Mouse (Mus musculus) forebrain, postnatal 0 days (tissue): ENCODE measurements at regions not wholly inside any gene's neighbourhood (a gene's known extent, or its start where the extent isn't known, plus 50 kb on each side); places are given as distances from the start of the nearest gene placed in this dataset.
A peak's percentile ranks its signal among the peaks of the same experiment; 100 is the strongest.

Experiments used
- ATAC-seq: fragments of 200-750 bp; cut with Nextera tagmentation; 2 replicates; pipeline ENCODE4 v1.8.0; 2017; ENCODE audit warnings: mild to moderate bottlenecking, moderate library complexity
- DNase-seq: peaks from one replicate; pipeline ENCODE4 v3.0.0-alpha.2; 2015
- H3K27ac ChIP-seq: fragments of 300-500 bp; sonication (generic); 2 replicates; pipeline ENCODE4 v1.5.1; 2014; ENCODE audit warnings: low read depth, mild to moderate bottlenecking, antibody characterized with exemption, low read length, moderate library complexity, mixed read lengths
- H3K27me3 ChIP-seq: fragments of 300-500 bp; sonication (generic); 2 replicates; pipeline ENCODE4 v1.6.1; 2014; ENCODE audit warnings: mild to moderate bottlenecking, low read length, mixed read lengths; ENCODE audit not compliant: insufficient read depth
- H3K36me3 ChIP-seq: fragments of 300-500 bp; sonication (generic); 2 replicates; pipeline ENCODE4 v1.6.1; 2014; ENCODE audit warnings: mild to moderate bottlenecking, moderate library complexity; ENCODE audit not compliant: insufficient read depth
- H3K4me1 ChIP-seq: fragments of 300-500 bp; sonication (generic); 2 replicates; pipeline ENCODE4 v1.6.1; 2014; ENCODE audit warnings: antibody characterized with exemption; ENCODE audit not compliant: insufficient read depth
- H3K4me2 ChIP-seq: fragments of 300-500 bp; sonication (generic); 2 replicates; pipeline ENCODE4 v1.6.1; 2014; ENCODE audit warnings: low read depth, mild to moderate bottlenecking, moderate library complexity
- H3K4me3 ChIP-seq: fragments of 300-500 bp; sonication (generic); 2 replicates; pipeline ENCODE4 v1.5.1; 2014; ENCODE audit warnings: low read depth, low read length, mixed read lengths
- H3K9ac ChIP-seq: fragments of 300-500 bp; sonication (generic); 2 replicates; pipeline ENCODE4 v1.6.1; 2014; ENCODE audit warnings: mild to moderate bottlenecking
- H3K9me3 ChIP-seq: fragments of 300-500 bp; sonication (generic); 2 replicates; pipeline ENCODE4 v1.6.1; 2016; ENCODE audit warnings: low read length
- CTCF ChIP-seq: sonication (generic); IDR thresholded peaks from 2 replicates; pipeline ENCODE4 v1.5.1; 2016; ENCODE audit warnings: antibody characterized with exemption, control low read depth, low read depth
- WGBS: fragments of 180-500 bp; shearing (Covaris S2); extraction: QIAGEN DNeasy Blood & Tissue Kit; methylation state at CpG from one replicate; pipeline ENCODE4 v1.1.7; 2014; 5-methylcytosine and 5-hydroxymethylcytosine counted together

DNA sequence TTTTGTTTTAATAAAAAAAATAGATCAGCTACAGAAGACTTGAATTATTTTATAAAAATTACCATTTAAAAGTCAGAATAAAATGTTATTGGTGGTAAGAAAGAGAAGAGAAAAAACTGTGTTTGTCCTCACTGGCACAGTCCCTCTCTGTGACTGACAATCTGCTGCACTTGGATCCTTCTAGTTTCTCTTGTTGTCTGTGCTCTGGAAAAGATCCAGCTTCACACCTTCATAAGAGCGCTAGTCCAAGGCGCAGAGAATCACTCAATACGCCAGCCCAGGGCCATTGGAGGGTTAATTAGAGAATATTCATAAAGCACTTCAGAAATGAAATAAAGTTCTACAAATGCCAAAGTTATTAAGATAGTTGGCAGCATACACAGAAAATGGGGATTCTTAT, 153.8 kb downstream of the Lmbrd1 start:
- H3K27me3 ChIP-seq, result no peaks in the 10 kb centered on the region
- WGBS, result 61% methylated on average over 3 of the region's 3 CpGs
- no peak overlapping the region for H3K27ac ChIP-seq
- H3K4me2 ChIP-seq, result no peak overlapping the region
- no peaks in the 10 kb centered on the region for H3K36me3 ChIP-seq
- H3K9me3 ChIP-seq, result no peaks in the 10 kb centered on the region
- H3K9ac ChIP-seq, result no peak overlapping the region
- ATAC-seq (no peak), DNase-seq (peak; percentile 24)
- H3K4me1 ChIP-seq, result no peaks in the 10 kb centered on the region
- no peak overlapping the region for H3K4me3 ChIP-seq
- TF ChIP-seq CTCF, result no peak

DNA sequence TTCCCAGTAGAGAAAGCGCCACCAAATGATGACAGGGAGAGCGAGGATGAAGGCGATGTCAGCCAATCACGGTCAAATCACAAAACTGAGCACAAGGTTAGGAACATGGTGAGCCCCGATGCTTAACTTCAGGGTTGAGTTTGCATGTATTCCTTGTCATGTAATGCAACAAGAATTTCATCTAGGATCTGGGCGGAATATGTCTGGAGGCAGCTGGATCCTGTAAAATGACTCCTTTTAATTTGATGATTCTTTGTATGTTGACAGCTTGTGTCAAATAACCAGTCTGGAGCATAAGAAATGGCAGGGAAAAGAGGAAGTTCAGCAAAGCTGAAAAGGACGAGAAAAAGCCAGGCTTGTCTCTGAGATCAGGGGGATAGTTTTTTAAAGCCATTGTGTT, 188.4 kb downstream of the Lmbrd1 start:
- Histone ChIP-seq H3K4me2 (no peak overlapping the region), H3K9me3 (no peaks in the 10 kb centered on the region), H3K4me3 (no peak overlapping the region), H3K27ac (no peak overlapping the region), H3K4me1 (peaks cover 5% of the 10 kb centered on the region; the same call in 1 of the 2 replicates), H3K36me3 (no peaks in the 10 kb centered on the region), H3K9ac (no peak overlapping the region), H3K27me3 (no peaks in the 10 kb centered on the region)
- peak; percentile 17 for DNase-seq
- WGBS, result 73% methylated on average over 7 of the region's 7 CpGs
- no peak for TF ChIP-seq CTCF
- peak; percentile 32; the same call in 1 of the 2 replicates for ATAC-seq

DNA sequence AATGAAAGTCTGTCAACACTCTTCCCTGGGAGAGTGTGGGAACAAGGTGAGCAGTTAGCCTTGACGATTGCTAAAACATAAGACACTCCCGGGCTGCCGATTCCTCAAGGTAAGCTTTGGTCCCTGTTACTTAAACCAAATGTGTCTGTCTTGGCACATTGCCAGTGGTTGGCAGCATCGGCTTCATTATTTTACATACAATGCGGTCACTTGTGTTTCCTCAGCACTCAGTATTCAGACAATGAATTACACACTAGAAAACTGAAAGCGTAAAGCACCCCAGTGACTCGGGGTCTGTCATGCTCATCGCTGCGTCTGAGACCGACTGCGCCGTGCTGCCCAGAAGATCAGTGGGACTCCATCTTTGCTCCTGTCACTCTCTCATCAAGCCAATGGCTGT, 191.3 kb downstream of the Lmbrd1 start:
- Histone ChIP-seq H3K9me3 (no peaks in the 10 kb centered on the region), H3K27me3 (no peaks in the 10 kb centered on the region), H3K27ac (no peak overlapping the region), H3K4me3 (peak overlapping the region; percentile 16; the same call in 1 of the 2 replicates), H3K9ac (no peak overlapping the region), H3K4me1 (peaks cover 5% of the 10 kb centered on the region; the same call in 1 of the 2 replicates), H3K36me3 (no peaks in the 10 kb centered on the region), H3K4me2 (peak overlapping the region; percentile 39)
- DNase-seq (peak; percentile 56), ATAC-seq (peak; percentile 53)
- 33% methylated on average over 12 of the region's 12 CpGs for WGBS
- TF ChIP-seq CTCF, result no peak

DNA sequence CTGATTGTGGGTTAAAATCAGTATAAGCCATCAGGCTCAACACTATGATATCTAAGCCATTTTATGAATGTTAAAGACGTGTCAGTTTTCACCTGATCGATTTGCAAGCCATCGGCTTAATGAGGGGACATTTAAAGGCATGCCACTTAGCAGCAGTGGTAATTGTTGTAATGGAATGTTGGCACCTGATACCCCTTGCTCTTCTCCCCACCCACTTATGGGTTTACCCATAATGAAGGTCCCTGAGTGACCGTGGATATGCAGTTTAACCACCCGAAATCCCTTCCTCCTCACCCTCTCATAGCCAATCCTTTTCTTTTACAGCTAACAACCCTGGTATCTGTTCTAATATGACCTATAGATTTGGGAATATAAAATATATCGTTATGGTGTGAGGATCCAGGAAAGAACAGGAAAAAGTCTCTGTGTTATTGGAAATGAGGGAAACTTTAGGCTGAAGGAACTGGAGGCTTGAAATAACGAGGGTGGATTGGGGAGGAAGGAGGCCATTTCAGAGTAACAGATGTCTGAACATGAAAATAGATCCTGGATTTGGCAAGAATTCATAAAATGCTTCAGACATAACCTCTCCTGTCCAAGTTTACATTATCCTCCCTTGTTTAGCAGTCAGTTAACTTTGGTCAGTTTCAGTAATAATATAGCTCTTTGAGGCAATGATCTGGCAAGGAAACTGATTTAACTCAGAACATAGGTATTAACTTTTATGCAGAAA, 192.4 kb downstream of the Lmbrd1 start:
- H3K9ac ChIP-seq, result no peak overlapping the region
- ATAC-seq, result no peak
- peaks cover 5% of the 10 kb centered on the region; the same call in 1 of the 2 replicates for H3K4me1 ChIP-seq
- H3K4me2 ChIP-seq, result no peak overlapping the region
- no peak for DNase-seq
- H3K4me3 ChIP-seq, result no peak overlapping the region
- no peak for TF ChIP-seq CTCF
- H3K27me3 ChIP-seq, result no peaks in the 10 kb centered on the region
- H3K27ac ChIP-seq, result no peak overlapping the region
- WGBS, result 50% methylated on average over 7 of the region's 7 CpGs
- no peaks in the 10 kb centered on the region for H3K36me3 ChIP-seq
- no peaks in the 10 kb centered on the region for H3K9me3 ChIP-seq

DNA sequence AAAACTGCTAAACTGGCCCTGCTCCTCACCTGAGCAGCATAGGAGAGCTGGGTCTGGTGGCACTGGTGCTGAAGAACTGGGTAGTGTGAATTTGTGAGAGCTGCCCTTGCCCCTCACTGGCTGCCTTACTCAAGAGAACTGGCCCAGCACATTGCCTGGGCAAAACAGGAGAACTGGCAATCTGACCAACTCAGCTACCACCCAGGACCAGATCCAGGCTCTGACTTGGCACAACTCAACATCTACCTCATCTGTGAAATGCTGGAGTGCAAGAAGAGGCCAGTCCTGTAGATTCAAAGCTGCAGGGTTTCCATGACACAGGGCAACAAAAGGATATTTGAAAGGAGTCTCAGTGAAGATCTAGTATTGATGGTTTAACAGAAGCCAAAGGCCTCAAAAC, 198.6 kb downstream of the Lmbrd1 start:
- ATAC-seq (no peak), DNase-seq (no peak)
- H3K27ac ChIP-seq, result no peak overlapping the region
- H3K27me3 ChIP-seq, result no peaks in the 10 kb centered on the region
- no peak overlapping the region for H3K9ac ChIP-seq
- no peak for TF ChIP-seq CTCF
- no peaks in the 10 kb centered on the region for H3K9me3 ChIP-seq
- H3K36me3 ChIP-seq, result no peaks in the 10 kb centered on the region
- H3K4me3 ChIP-seq, result no peak overlapping the region
- no peak overlapping the region for H3K4me2 ChIP-seq
- no peaks in the 10 kb centered on the region for H3K4me1 ChIP-seq

DNA sequence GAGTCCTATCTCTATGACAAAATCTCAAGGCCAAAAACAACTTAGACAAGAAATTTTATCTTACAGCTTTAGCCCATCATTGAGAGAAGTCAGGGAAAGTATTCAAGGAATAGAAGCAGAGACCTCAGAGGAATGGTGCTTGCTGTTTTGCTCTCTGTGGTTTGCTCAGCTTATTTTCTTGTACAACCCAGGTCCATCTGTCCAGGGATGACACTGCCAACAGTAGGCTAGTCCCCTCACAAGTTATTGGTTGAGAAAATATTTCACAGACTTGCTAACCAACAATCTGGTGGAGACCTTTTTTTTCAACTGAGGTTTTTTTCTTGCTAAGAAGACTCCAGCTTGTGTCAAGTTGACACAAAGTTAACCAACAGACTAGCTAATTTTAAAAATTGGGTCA, 205.2 kb downstream of the Lmbrd1 start:
- Histone ChIP-seq H3K4me2 (no peak overlapping the region), H3K9ac (no peak overlapping the region), H3K27me3 (no peaks in the 10 kb centered on the region), H3K4me3 (no peak overlapping the region), H3K27ac (no peak overlapping the region), H3K4me1 (no peaks in the 10 kb centered on the region), H3K36me3 (no peaks in the 10 kb centered on the region), H3K9me3 (no peaks in the 10 kb centered on the region)
- ATAC-seq (0 out of 2 replicates have a peak, but pooled peaks have one; percentile 20), DNase-seq (no peak)
- TF ChIP-seq CTCF, result no peak

DNA sequence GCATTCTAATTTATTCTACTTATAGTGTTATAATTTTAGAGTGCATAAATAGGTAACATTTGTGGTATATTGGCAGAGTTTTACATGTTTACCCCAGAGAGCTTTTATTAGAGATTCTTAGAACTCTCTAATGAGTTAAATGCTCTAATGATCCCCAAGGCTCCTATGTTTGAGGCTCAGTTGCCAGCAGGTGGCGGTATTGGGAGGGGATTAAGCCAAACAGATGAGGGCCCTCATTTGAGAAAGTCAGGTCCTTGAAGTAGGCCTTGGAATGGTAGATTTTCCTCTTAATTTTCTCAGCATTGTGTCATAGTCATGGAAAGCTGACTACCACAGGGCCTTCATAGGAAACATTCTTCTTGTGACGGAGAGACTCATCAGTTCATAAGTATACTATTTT, 222.8 kb downstream of the Lmbrd1 start:
- Histone ChIP-seq H3K4me3 (no peak overlapping the region), H3K4me1 (no peaks in the 10 kb centered on the region), H3K9ac (no peak overlapping the region), H3K4me2 (no peak overlapping the region), H3K27me3 (no peaks in the 10 kb centered on the region), H3K9me3 (no peaks in the 10 kb centered on the region), H3K27ac (no peak overlapping the region), H3K36me3 (no peaks in the 10 kb centered on the region)
- ATAC-seq (no peak), DNase-seq (peak; percentile 67)
- TF ChIP-seq CTCF, result peak; percentile 62
- 34% methylated on average over 2 of the region's 2 CpGs for WGBS
